Mouse (Mus musculus) CH12.LX (cell line): Measurements from ENCODE around the gene Cped1. TPM values are rescaled to one million over a fixed set of nuclear protein-coding genes. Genes with fewer than 3 reads are reported as not detected.

Source experiments
- DNase-seq: peaks from one replicate; pipeline ENCODE4 v3.0.0-alpha.2; 2013; ENCODE audit errors: extremely low read depth
- H3K27ac ChIP-seq: 2 replicates; pipeline ENCODE4 v1.5.1; 2012; ENCODE audit warnings: low read depth, mild to moderate bottlenecking, control low read depth, moderate library complexity; ENCODE audit not compliant: insufficient read depth
- H3K27me3 ChIP-seq: replicated peaks from 2 replicates; pipeline ENCODE3; 2012; ENCODE audit warnings: inconsistent platforms
- H3K36me3 ChIP-seq, 2 experiments: replicated peaks in 1 of 2; 2 replicates each; pipeline versions ENCODE3 to v1.6.1; 2012; ENCODE audit warnings: inconsistent platforms in 1 of 2, low read length in 1 of 2, mild to moderate bottlenecking in 1 of 2, mixed read lengths in 1 of 2, moderate library complexity in 1 of 2; ENCODE audit not compliant: control insufficient read depth in 1 of 2, insufficient read depth in 1 of 2
- H3K4me1 ChIP-seq, 2 experiments: 2 replicates each; pipeline ENCODE4 v1.6.1; 2012; ENCODE audit warnings: inconsistent platforms in 1 of 2, moderate library complexity in 1 of 2; ENCODE audit not compliant: insufficient read depth in 2 of 2, control insufficient read depth in 1 of 2
- H3K4me2 ChIP-seq: 2 replicates; pipeline ENCODE4 v1.6.1; 2012; ENCODE audit warnings: low read depth, mild to moderate bottlenecking, control low read depth; ENCODE audit not compliant: poor library complexity, insufficient read depth, severe bottlenecking
- H3K4me3 ChIP-seq, 3 experiments: fragments of 150-350 bp in 1 of 3; sonication (generic) in 1 of 3; replicated peaks in 1 of 3; 2 replicates each; pipeline versions ENCODE3 to v1.5.1; 2011 to 2012; ENCODE audit warnings: low read depth in 2 of 3, low read length in 2 of 3, mild to moderate bottlenecking in 2 of 3, moderate library complexity in 2 of 3, control low read depth in 1 of 3, improper control_type of control experiment in 1 of 3, inconsistent platforms in 1 of 3, mixed read lengths in 1 of 3; ENCODE audit not compliant: poor library complexity in 1 of 3
- H3K79me2 ChIP-seq: replicated peaks from 2 replicates; pipeline ENCODE4 v1.6.1; 2012; ENCODE audit warnings: mild to moderate bottlenecking, moderate library complexity; ENCODE audit not compliant: control insufficient read depth, poor library complexity, insufficient read depth, severe bottlenecking; ENCODE audit errors: extremely low read depth
- H3K9ac ChIP-seq: 2 replicates; pipeline ENCODE4 v1.6.1; 2012; ENCODE audit warnings: low read depth, mild to moderate bottlenecking, control low read depth, moderate library complexity; ENCODE audit not compliant: insufficient read depth
- H3K9me3 ChIP-seq: replicated peaks from 2 replicates; pipeline ENCODE3; 2012; ENCODE audit warnings: low read length, inconsistent platforms, mixed read lengths
- BHLHE40 ChIP-seq: IDR thresholded peaks from 2 replicates; pipeline ENCODE4 v1.6.1; 2011; ENCODE audit warnings: mild to moderate bottlenecking, low read depth, low read length, improper control_type of control experiment
- CHD1 ChIP-seq: IDR thresholded peaks from 2 replicates; pipeline ENCODE4 v1.6.1; 2012; ENCODE audit warnings: low read depth, low read length, improper control_type of control experiment, inconsistent platforms
- CHD2 ChIP-seq: IDR thresholded peaks from 2 replicates; pipeline ENCODE4 v1.6.1; 2011; ENCODE audit warnings: low read length, improper control_type of control experiment
- EP300 ChIP-seq: IDR thresholded peaks from 2 replicates; pipeline ENCODE4 v1.6.1; 2011; ENCODE audit warnings: low read length, improper control_type of control experiment
- ETS1 ChIP-seq: conservative IDR thresholded peaks from 2 replicates; pipeline ENCODE4 v1.6.1; 2012; ENCODE audit warnings: low read depth, mild to moderate bottlenecking, inconsistent platforms, low read length, improper control_type of control experiment, moderate library complexity
- HCFC1 ChIP-seq: IDR thresholded peaks from 2 replicates; pipeline ENCODE4 v1.6.1; 2012; ENCODE audit warnings: low read depth, mild to moderate bottlenecking, inconsistent platforms, low read length, improper control_type of control experiment
- IRF4 ChIP-seq: IDR thresholded peaks from 2 replicates; pipeline ENCODE4 v1.6.1; 2014; ENCODE audit warnings: low read depth, mild to moderate bottlenecking, inconsistent platforms, low read length, improper control_type of control experiment
- JUN ChIP-seq: IDR thresholded peaks from 2 replicates; pipeline ENCODE4 v1.6.1; 2011; ENCODE audit warnings: low read depth, mild to moderate bottlenecking, low read length, improper control_type of control experiment, moderate library complexity; ENCODE audit not compliant: insufficient read depth
- JUND ChIP-seq: conservative IDR thresholded peaks from 2 replicates; pipeline ENCODE4 v1.6.1; 2011; ENCODE audit warnings: low read depth, low read length, improper control_type of control experiment
- KAT2A ChIP-seq: IDR thresholded peaks from 2 replicates; pipeline ENCODE4 v1.6.1; 2012; ENCODE audit warnings: low read length, improper control_type of control experiment, inconsistent platforms; ENCODE audit not compliant: insufficient replicate concordance
- MAFK ChIP-seq: IDR thresholded peaks from 2 replicates; pipeline ENCODE4 v1.6.1; 2011; ENCODE audit warnings: low read length, improper control_type of control experiment; ENCODE audit not compliant: insufficient replicate concordance
- MAX ChIP-seq: IDR thresholded peaks from 2 replicates; pipeline ENCODE4 v1.6.1; 2011; ENCODE audit warnings: low read length, improper control_type of control experiment
- MXI1 ChIP-seq: IDR thresholded peaks from 2 replicates; pipeline ENCODE4 v1.6.1; 2011; ENCODE audit warnings: mild to moderate bottlenecking, low read depth, low read length, improper control_type of control experiment
- NELFE ChIP-seq: IDR thresholded peaks from 2 replicates; pipeline ENCODE4 v1.6.1; 2011; ENCODE audit warnings: low read depth, low read length, improper control_type of control experiment
- POLR2AphosphoS2 ChIP-seq: IDR thresholded peaks from 2 replicates; pipeline ENCODE4 v1.6.1; 2011; ENCODE audit warnings: low read depth, low read length, improper control_type of control experiment
- RAD21 ChIP-seq: IDR thresholded peaks from 2 replicates; pipeline ENCODE4 v1.6.1; 2011; ENCODE audit warnings: low read depth, mild to moderate bottlenecking, low read length, improper control_type of control experiment, moderate library complexity
- RCOR1 ChIP-seq: conservative IDR thresholded peaks from 2 replicates; pipeline ENCODE4 v1.6.1; 2012; ENCODE audit warnings: low read depth, mild to moderate bottlenecking, inconsistent platforms, low read length, improper control_type of control experiment
- SIN3A ChIP-seq: IDR thresholded peaks from 2 replicates; pipeline ENCODE4 v1.6.1; 2012; ENCODE audit warnings: low read length, improper control_type of control experiment, inconsistent platforms
- SMC3 ChIP-seq: IDR thresholded peaks from 2 replicates; pipeline ENCODE4 v1.6.1; 2011; ENCODE audit warnings: low read depth, low read length, improper control_type of control experiment
- TBP ChIP-seq: conservative IDR thresholded peaks from 2 replicates; pipeline ENCODE4 v1.6.1; 2011; ENCODE audit warnings: low read depth, low read length, improper control_type of control experiment
- TCF12 ChIP-seq: IDR thresholded peaks from 2 replicates; pipeline ENCODE4 v1.6.1; 2014; ENCODE audit warnings: low read depth, mild to moderate bottlenecking, inconsistent platforms, low read length, improper control_type of control experiment
- UBTF ChIP-seq: IDR thresholded peaks from 2 replicates; pipeline ENCODE4 v1.6.1; 2012; ENCODE audit warnings: low read depth, mild to moderate bottlenecking, inconsistent platforms, low read length, improper control_type of control experiment, moderate library complexity
- USF1 ChIP-seq: IDR thresholded peaks from 2 replicates; pipeline ENCODE4 v1.6.1; 2014; ENCODE audit warnings: low read depth, mild to moderate bottlenecking, inconsistent platforms, low read length, improper control_type of control experiment
- ZC3H11A ChIP-seq: IDR thresholded peaks from 2 replicates; pipeline ENCODE4 v1.6.1; 2012; ENCODE audit warnings: low read depth, mild to moderate bottlenecking, inconsistent platforms, low read length, improper control_type of control experiment
- ZMIZ1 ChIP-seq: IDR thresholded peaks from 2 replicates; pipeline ENCODE4 v1.6.1; 2012; ENCODE audit warnings: low read depth, mild to moderate bottlenecking, inconsistent platforms, low read length, improper control_type of control experiment
- dilution Hi-C: fragments of 300-500 bp; cut with MboI; formaldehyde crosslinking; loops from 2 replicates; pipeline ENCODE4 v1.14.3; 2020; ENCODE audit warnings: low sequenced_read_pairs; ENCODE audit not compliant: extremely low pct_unique_long_range_greater_than_20kb, extremely low pct_ligation_motif_present
- in situ Hi-C: fragments of 300-500 bp; cut with MboI; formaldehyde crosslinking; loops from 3 replicates; pipeline ENCODE4 v1.14.3; 2019; ENCODE audit warnings: low sequenced_read_pairs, low pct_ligation_motif_present, low pct_unique_long_range_greater_than_20kb, mixed read lengths
- polyA plus RNA-seq: library from polyadenylated mRNA; unstranded; fragments of >175 nt; gene quantifications from 2 replicates; pipeline ENCODE4 v1.2.1, GENCODE M21; 2012; ENCODE audit warnings: low read depth; ENCODE audit not compliant: insufficient read length
- total RNA-seq, 2 experiments: library from RNA; depleted of rRNA; stranded (reverse); fragments of 300-350 nt in 1 of 2; fragments of >200 nt in 1 of 2; gene quantifications; 2 replicates each; pipeline ENCODE4 v1.2.3; 2012 to 2014

The Cped1 gene
- total and polyA plus RNA-seq, 3 experiments, result 0.51 to 6.8 (median 1.1) TPM

DNA sequence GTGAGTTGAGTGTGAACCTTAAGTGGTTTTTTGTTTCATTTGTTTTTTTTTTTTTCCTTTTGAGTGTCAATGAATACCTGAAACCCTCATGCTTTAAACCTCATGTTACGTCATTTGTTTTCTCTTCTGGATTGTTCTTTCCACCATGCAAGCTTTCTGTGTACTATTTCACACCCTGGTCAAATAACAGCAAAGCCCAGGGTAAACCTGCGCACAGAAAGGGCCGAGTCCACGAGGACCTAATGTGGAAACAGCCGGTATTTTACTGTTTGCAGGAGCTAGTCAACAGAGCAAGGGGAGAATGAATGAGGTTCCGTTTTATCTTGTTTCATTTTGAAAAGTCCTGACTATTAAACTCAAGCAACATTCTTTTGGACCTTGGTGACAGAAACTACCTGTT is 128.4 kb downstream of the Cped1 start:
- no peak overlapping the region for H3K9ac ChIP-seq
- H3K9me3 ChIP-seq, result no peaks in the 10 kb centered on the region
- no peaks in the 10 kb centered on the region for H3K4me1 ChIP-seq
- no peak for DNase-seq
- dilution Hi-C loops, result no loop called here
- H3K4me3 ChIP-seq, result no peak overlapping the region
- in situ Hi-C loops, result loop anchor here (10.0 to 25.0 kb wide), 2 partner anchors 381 to 848 kb away; no protein-coding TSS in a partner anchor
- H3K4me2 ChIP-seq, result peak overlapping the region; percentile 56
- H3K27ac ChIP-seq, result no peak overlapping the region
- no peaks in the 10 kb centered on the region for H3K36me3 ChIP-seq
- H3K79me2 ChIP-seq, result no peaks in the 10 kb centered on the region
- no peak for TF ChIP-seq MAX
- TF ChIP-seq JUND, result no peak
- TF ChIP-seq JUN, result no peak
- no peak for TF ChIP-seq POLR2AphosphoS2
- no peak for TF ChIP-seq CHD1
- TF ChIP-seq MAFK, result no peak
- no peak for TF ChIP-seq RCOR1
- TF ChIP-seq BHLHE40, result no peak
- TF ChIP-seq RAD21, result no peak
- H3K27me3 ChIP-seq, result no peaks in the 10 kb centered on the region

DNA sequence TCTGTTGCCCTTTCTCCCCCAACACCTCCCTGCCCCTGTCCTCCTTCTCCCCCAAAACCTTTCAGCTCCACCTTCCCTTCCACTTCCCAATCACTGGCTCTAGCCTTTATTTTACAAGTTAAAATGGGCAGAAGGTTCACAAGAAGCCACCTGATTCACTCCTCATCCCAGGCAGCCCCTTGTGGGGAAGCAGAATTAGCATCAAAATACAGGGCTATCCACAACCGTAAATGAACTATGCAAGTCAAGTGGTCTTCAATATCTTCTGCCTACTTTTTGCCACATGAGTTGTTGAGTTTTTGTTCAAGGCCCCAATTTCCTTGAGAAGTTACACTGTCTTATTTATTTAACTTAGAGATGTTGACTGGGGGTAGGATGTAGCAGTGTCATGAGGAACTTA is 131.0 kb downstream of the Cped1 start:
- Histone ChIP-seq H3K4me1 (no peaks in the 10 kb centered on the region), H3K4me3 (no peak overlapping the region)
- TF ChIP-seq HCFC1, result no peak
- no peak for TF ChIP-seq UBTF
- TF ChIP-seq CHD2, result no peak
- TF ChIP-seq RAD21, result no peak
- TF ChIP-seq IRF4, result no peak
- no peak for TF ChIP-seq TBP
- no peak for TF ChIP-seq RCOR1
- no peak for TF ChIP-seq TCF12
- TF ChIP-seq KAT2A, result no peak
- no peak for TF ChIP-seq MXI1
- TF ChIP-seq ZC3H11A, result no peak
- TF ChIP-seq MAX, result no peak
- TF ChIP-seq POLR2AphosphoS2, result no peak
- TF ChIP-seq ETS1, result no peak
- TF ChIP-seq ZMIZ1, result no peak
- TF ChIP-seq SMC3, result no peak
- no peak for TF ChIP-seq USF1
- TF ChIP-seq EP300, result no peak
- TF ChIP-seq NELFE, result no peak
- TF ChIP-seq SIN3A, result no peak
- TF ChIP-seq, all 38 proteins: peak for 0
- Histone ChIP-seq H3K9ac (no peak overlapping the region), H3K36me3 (no peaks in the 10 kb centered on the region), H3K27me3 (no peaks in the 10 kb centered on the region), H3K9me3 (no peaks in the 10 kb centered on the region), H3K27ac (no peak overlapping the region), H3K4me2 (no peak overlapping the region), H3K79me2 (no peaks in the 10 kb centered on the region)
- DNase-seq, result no peak
- in situ Hi-C loops, result loop anchor here (10.0 to 25.0 kb wide), 2 partner anchors 378 to 846 kb away; no protein-coding TSS in a partner anchor
- dilution Hi-C loops, result no loop called here
